Mouse (Mus musculus) thymus, adult 2 months (tissue): ENCODE measurements at regions not wholly inside any gene's neighbourhood (a gene's known extent, or its start where the extent isn't known, plus 50 kb on each side); places are given as distances from the start of the nearest gene placed in this dataset.

ENCODE experiments used
- DNase-seq: peaks from one replicate; pipeline ENCODE4 v3.0.0; 2021
- H3K27ac ChIP-seq: fragments of 200-500 bp; 2 replicates; pipeline ENCODE4 v1.5.1; 2012; ENCODE audit warnings: low read length, control low read depth; ENCODE audit not compliant: control insufficient read depth, insufficient read depth
- H3K27me3 ChIP-seq: fragments of 200-500 bp; 2 replicates; pipeline ENCODE4 v1.6.1; 2012; ENCODE audit warnings: mild to moderate bottlenecking, low read length, moderate library complexity, mixed read lengths; ENCODE audit not compliant: control insufficient read depth, insufficient read depth
- H3K36me3 ChIP-seq: fragments of 200-500 bp; 2 replicates; pipeline ENCODE4 v1.6.1; 2012; ENCODE audit warnings: mild to moderate bottlenecking, low read length, moderate library complexity; ENCODE audit not compliant: control insufficient read depth, insufficient read depth
- H3K4me1 ChIP-seq: fragments of 200-500 bp; replicated peaks from 2 replicates; pipeline ENCODE4 v1.6.1; 2012; ENCODE audit warnings: low read length; ENCODE audit not compliant: control insufficient read depth, insufficient read depth
- H3K4me3 ChIP-seq: fragments of 200-500 bp; 2 replicates; pipeline ENCODE4 v1.5.1; 2012; ENCODE audit warnings: mild to moderate bottlenecking, low read length, control low read depth, moderate library complexity; ENCODE audit not compliant: control insufficient read depth, insufficient read depth
- CTCF ChIP-seq: fragments of 200-500 bp; IDR thresholded peaks from 2 replicates; pipeline ENCODE4 v1.5.1; 2012; ENCODE audit warnings: mild to moderate bottlenecking, control low read depth, low read length, moderate library complexity, borderline replicate concordance; ENCODE audit not compliant: control insufficient read depth, poor library complexity, insufficient read depth; ENCODE audit errors: extremely low read depth
- POLR2A ChIP-seq: fragments of 200-500 bp; IDR thresholded peaks from 2 replicates; pipeline ENCODE4 v1.6.1; 2012; ENCODE audit warnings: mild to moderate bottlenecking, low read length, control low read depth, moderate library complexity; ENCODE audit not compliant: control insufficient read depth, poor library complexity, insufficient read depth; ENCODE audit errors: extremely low read depth
- WGBS: fragments of 180-500 bp; shearing (Covaris S2); methylation state at CpG from one replicate; pipeline ENCODE4 v1.1.7; 2018; 5-methylcytosine and 5-hydroxymethylcytosine counted together

GRCm38 (mm10) chr2:46218336-46218957 lies 1101.3 kb upstream of the Zeb2 start:
- Histone ChIP-seq H3K36me3 (no peaks in the 10 kb centered on the region), H3K4me3 (no peak overlapping the region), H3K27me3 (no peaks in the 10 kb centered on the region), H3K27ac (no peak overlapping the region), H3K4me1 (no peaks in the 10 kb centered on the region)
- peak; percentile 4 for DNase-seq
- no peak for TF ChIP-seq CTCF
- TF ChIP-seq POLR2A = no peak
- WGBS = 85% methylated on average over 7 of the region's 7 CpGs

GRCm38 (mm10) chr2:46199341-46199740 lies 1082.1 kb upstream of the Zeb2 start:
- H3K27me3 ChIP-seq = no peaks in the 10 kb centered on the region
- WGBS = 78% methylated on average over 1 of the region's 1 CpGs
- no peaks in the 10 kb centered on the region for H3K36me3 ChIP-seq
- H3K27ac ChIP-seq = no peak overlapping the region
- TF ChIP-seq CTCF (no peak), POLR2A (no peak)
- no peak for DNase-seq
- no peak overlapping the region for H3K4me3 ChIP-seq
- no peaks in the 10 kb centered on the region for H3K4me1 ChIP-seq

DNA sequence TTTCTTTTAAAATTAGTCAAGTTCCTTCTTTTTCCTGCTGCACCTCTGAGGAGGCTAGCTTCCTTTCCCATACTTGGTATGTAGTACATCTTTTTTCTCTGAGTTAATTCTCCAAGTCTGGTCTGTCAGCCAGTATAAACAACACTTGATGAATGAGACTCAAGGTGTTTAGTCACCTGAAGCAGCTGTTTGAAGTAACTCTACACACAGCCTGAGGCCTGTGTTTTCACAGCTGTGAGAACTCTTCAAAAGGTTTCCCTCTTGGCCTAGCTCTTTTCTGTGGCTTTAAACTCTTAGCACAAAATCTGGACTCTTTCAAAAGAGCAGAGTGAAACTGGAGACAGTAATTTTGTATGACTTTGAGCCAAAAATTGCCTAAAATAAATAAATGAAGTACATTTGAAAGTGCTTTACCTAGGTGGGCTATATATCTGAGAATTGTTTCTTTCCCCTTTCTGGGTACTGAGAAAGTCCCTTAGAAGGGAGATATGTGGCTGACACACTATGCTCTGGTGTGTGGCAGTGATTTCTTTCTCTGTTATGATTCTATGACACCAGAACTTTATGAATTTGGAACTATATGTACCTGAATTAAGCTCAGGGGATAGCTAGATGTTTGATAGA lies 1070.2 kb upstream of the Zeb2 start:
- no peaks in the 10 kb centered on the region for H3K4me1 ChIP-seq
- TF ChIP-seq POLR2A (no peak), CTCF (no peak)
- H3K4me3 ChIP-seq = no peak overlapping the region
- no peaks in the 10 kb centered on the region for H3K27me3 ChIP-seq
- H3K36me3 ChIP-seq = no peaks in the 10 kb centered on the region
- H3K27ac ChIP-seq = no peak overlapping the region
- DNase-seq = no peak

- no peaks in the 10 kb centered on the region for H3K4me1 ChIP-seq
- H3K27me3 ChIP-seq = no peaks in the 10 kb centered on the region
- DNase-seq = no peak
- no peak overlapping the region for H3K27ac ChIP-seq
- no peak overlapping the region for H3K4me3 ChIP-seq
- TF ChIP-seq CTCF = no peak
- no peak for TF ChIP-seq POLR2A
- no peaks in the 10 kb centered on the region for H3K36me3 ChIP-seq
- WGBS = 93% methylated on average over 2 of the region's 2 CpGs
Measured at GRCm38 (mm10) chr2:46183241-46183640, 1066.0 kb upstream of the Zeb2 start.

- TF ChIP-seq CTCF (no peak), POLR2A (no peak)
- DNase-seq = no peak
- Histone ChIP-seq H3K27ac (no peak overlapping the region), H3K36me3 (no peaks in the 10 kb centered on the region), H3K4me1 (no peaks in the 10 kb centered on the region), H3K4me3 (no peak overlapping the region), H3K27me3 (no peaks in the 10 kb centered on the region)
- WGBS = 85% methylated on average over 4 of the region's 4 CpGs
Measured at GRCm38 (mm10) chr2:46179741-46180140, 1062.5 kb upstream of the Zeb2 start.

DNA sequence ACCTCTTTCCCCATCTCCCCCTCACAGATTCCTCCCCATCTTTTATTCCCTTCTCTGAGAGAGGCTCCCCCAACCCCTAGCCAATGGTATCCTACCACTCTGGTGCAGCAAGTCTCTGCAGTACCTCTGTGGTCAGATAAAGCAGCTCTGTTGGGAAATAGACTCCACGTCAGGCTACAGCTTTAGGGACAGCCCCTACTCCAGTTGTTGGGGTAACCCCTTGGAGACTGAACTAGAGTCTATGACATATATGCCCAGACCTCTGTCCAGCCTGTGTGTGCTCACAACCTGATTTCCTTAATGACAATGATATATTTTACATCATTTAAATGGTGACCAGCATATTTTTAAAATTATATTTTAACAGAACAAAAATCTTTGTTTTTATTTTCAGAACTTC lies 1051.3 kb upstream of the Zeb2 start:
- Histone ChIP-seq H3K27ac (no peak overlapping the region), H3K4me1 (no peaks in the 10 kb centered on the region), H3K27me3 (no peaks in the 10 kb centered on the region), H3K4me3 (no peak overlapping the region), H3K36me3 (no peaks in the 10 kb centered on the region)
- 66% methylated on average over 1 of the region's 1 CpGs for WGBS
- TF ChIP-seq POLR2A (no peak), CTCF (no peak)
- DNase-seq = no peak

DNA sequence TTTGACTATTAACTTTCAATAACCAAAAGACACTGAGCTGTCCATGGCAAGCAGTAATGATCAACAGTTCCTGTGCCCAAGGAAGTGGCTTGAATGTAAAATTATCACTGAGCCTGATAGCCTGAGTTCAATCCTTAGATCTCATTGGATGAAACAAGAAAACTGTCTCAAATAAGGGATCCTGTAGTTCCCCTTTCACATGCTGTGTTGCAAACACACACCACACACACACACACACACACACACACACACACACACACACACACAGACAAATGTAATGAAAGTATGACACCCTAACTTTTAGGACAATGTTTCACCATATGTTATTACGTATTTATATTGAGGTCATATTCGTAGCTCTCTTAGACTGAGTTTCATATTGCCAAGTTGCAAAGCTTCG lies 1032.7 kb upstream of the Zeb2 start:
- H3K4me1 ChIP-seq = no peaks in the 10 kb centered on the region
- H3K27ac ChIP-seq = no peak overlapping the region
- no peaks in the 10 kb centered on the region for H3K27me3 ChIP-seq
- H3K36me3 ChIP-seq = no peaks in the 10 kb centered on the region
- no peak overlapping the region for H3K4me3 ChIP-seq
- DNase-seq = no peak
- TF ChIP-seq CTCF (no peak), POLR2A (no peak)
- 96% methylated on average over 3 of the region's 3 CpGs for WGBS

DNA sequence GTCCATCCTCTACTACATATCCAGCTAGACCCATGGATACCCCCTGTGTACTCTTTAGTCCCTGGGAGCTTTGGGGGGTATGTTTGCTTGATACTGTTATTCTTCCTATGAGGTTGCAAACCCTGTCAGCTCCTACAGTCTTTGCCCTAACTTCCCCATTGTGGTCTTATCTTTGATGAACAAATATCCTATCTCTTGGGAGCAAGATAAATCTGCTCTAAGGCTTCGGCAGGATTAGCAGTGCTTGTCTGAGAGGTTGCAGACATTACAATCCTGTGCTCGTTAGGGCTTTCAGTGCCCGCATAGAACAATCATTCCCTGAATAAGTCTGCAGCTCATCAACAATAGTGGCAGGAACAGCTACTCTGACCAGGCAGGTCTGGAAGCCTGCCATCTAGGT lies 1002.7 kb upstream of the Zeb2 start:
- Histone ChIP-seq H3K4me1 (no peaks in the 10 kb centered on the region), H3K4me3 (no peak overlapping the region), H3K27ac (no peak overlapping the region), H3K27me3 (no peaks in the 10 kb centered on the region), H3K36me3 (no peaks in the 10 kb centered on the region)
- no peak for DNase-seq
- TF ChIP-seq CTCF = no peak
- TF ChIP-seq POLR2A = no peak
- 41% methylated on average over 3 of the region's 3 CpGs for WGBS
